Mouse (Mus musculus) intestine, embryonic 14.5 days (tissue): ENCODE data around the gene Atox1. TPM values are rescaled to one million over a fixed set of nuclear protein-coding genes. Genes with fewer than 3 reads are reported as not detected.

Experiments
- ATAC-seq: fragments of 200-750 bp; cut with Nextera tagmentation; replicated peaks from 2 replicates; pipeline ENCODE4 v1.8.0; 2017; ENCODE audit warnings: low read depth, moderate number of reproducible peaks, moderate TSS enrichment, moderate library complexity; ENCODE audit not compliant: low FRiP score, low TSS enrichment
- DNase-seq: peaks from one replicate; pipeline ENCODE4 v3.0.0-alpha.2; 2018; ENCODE audit warnings: low spot score
- H3K27ac ChIP-seq: fragments of 300-500 bp; sonication (generic); 2 replicates; pipeline ENCODE4 v1.5.1; 2014; ENCODE audit warnings: low read depth, mild to moderate bottlenecking, control low read depth
- H3K27me3 ChIP-seq: fragments of 300-500 bp; sonication (generic); replicated peaks from 2 replicates; pipeline ENCODE4 v1.6.1; 2014; ENCODE audit warnings: low read length, control low read depth; ENCODE audit not compliant: control insufficient read depth, insufficient read depth
- H3K36me3 ChIP-seq: fragments of 300-500 bp; sonication (generic); 2 replicates; pipeline ENCODE4 v1.6.1; 2014; ENCODE audit warnings: low read length, control low read depth; ENCODE audit not compliant: control insufficient read depth, insufficient read depth
- H3K4me1 ChIP-seq: fragments of 300-500 bp; sonication (generic); replicated peaks from 2 replicates; pipeline ENCODE4 v1.6.1; 2014; ENCODE audit warnings: low read length, control low read depth, mixed read lengths; ENCODE audit not compliant: control insufficient read depth, insufficient read depth
- H3K4me2 ChIP-seq: fragments of 300-500 bp; sonication (generic); 2 replicates; pipeline ENCODE4 v1.6.1; 2014; ENCODE audit warnings: low read length
- H3K4me3 ChIP-seq: fragments of 300-500 bp; sonication (generic); 2 replicates; pipeline ENCODE4 v1.5.1; 2014; ENCODE audit warnings: low read depth, low read length, control low read depth, mixed read lengths
- H3K9ac ChIP-seq: fragments of 300-500 bp; sonication (generic); 2 replicates; pipeline ENCODE4 v1.6.1; 2014; ENCODE audit warnings: mild to moderate bottlenecking, low read length
- H3K9me3 ChIP-seq: fragments of 300-500 bp; sonication (generic); 2 replicates; pipeline ENCODE4 v1.6.1; 2016; ENCODE audit warnings: low read length, control low read depth; ENCODE audit not compliant: control insufficient read depth
- WGBS: fragments of 180-500 bp; shearing (Covaris S2); extraction: QIAGEN DNeasy Blood & Tissue Kit; methylation state at CpG from one replicate; pipeline ENCODE4 v1.1.7; 2014; 5-methylcytosine and 5-hydroxymethylcytosine counted together
- polyA plus RNA-seq: library from polyadenylated mRNA; unstranded; fragments of >200 nt; fragmentation: Nextera tagmentation; extraction: Ambion mirVana; gene quantifications from 2 replicates; pipeline ENCODE4 v1.2.1, GENCODE M21; 2014

Atox1 gene
- 400 and 443 TPM in 2 replicates for polyA plus RNA-seq

- under 1% methylated on average over 36 of the region's 36 CpGs for WGBS
- Histone ChIP-seq H3K9me3 (no peaks in the 10 kb centered on the region), H3K36me3 (0 out of 2 replicates have a peak, but pooled peaks cover 5% of the 10 kb centered on the region), H3K9ac (peak within 1 kb of the TSS; percentile 59), H3K4me3 (peak within 1 kb of the TSS; percentile 79), H3K4me1 (peaks cover 9% of the 10 kb centered on the region), H3K4me2 (peak within 1 kb of the TSS; percentile 90), H3K27me3 (no peaks in the 10 kb centered on the region), H3K27ac (peak within 1 kb of the TSS; percentile 83)
- ATAC-seq (peak; percentile 95), DNase-seq (peak; percentile 92)
Observed at GRCm38 (mm10) chr11:55461019-55461645, at the start of gene Atox1. TSS of gene Atox1 (minus strand) at chr11:55461239.

- Histone ChIP-seq H3K4me3 (no peak overlapping the region), H3K4me2 (no peak overlapping the region), H3K27me3 (no peaks in the 10 kb centered on the region), H3K4me1 (no peaks in the 10 kb centered on the region), H3K9ac (no peak overlapping the region), H3K9me3 (no peaks in the 10 kb centered on the region), H3K27ac (no peak overlapping the region), H3K36me3 (peaks cover 32% of the 10 kb centered on the region)
- 81% methylated on average over 3 of the region's 3 CpGs for WGBS
- ATAC-seq: no peak
- DNase-seq: no peak
Observed at GRCm38 (mm10) chr11:55505485-55505884, 44.4 kb upstream of the Atox1 start.

- no peaks in the 10 kb centered on the region for H3K27me3 ChIP-seq
- 78% methylated on average over 5 of the region's 5 CpGs for WGBS
- H3K36me3 ChIP-seq: peaks cover 56% of the 10 kb centered on the region
- H3K4me3 ChIP-seq: no peak overlapping the region
- no peak overlapping the region for H3K4me2 ChIP-seq
- no peak overlapping the region for H3K27ac ChIP-seq
- no peaks in the 10 kb centered on the region for H3K4me1 ChIP-seq
- no peak for ATAC-seq
- H3K9me3 ChIP-seq: no peaks in the 10 kb centered on the region
- H3K9ac ChIP-seq: no peak overlapping the region
- DNase-seq: no peak
Observed at GRCm38 (mm10) chr11:55502886-55503285, 41.8 kb upstream of the Atox1 start.

GRCm38 (mm10) chr11:55501955-55502531, 41.0 kb upstream of the Atox1 start:
- Histone ChIP-seq H3K36me3 (peaks cover 64% of the 10 kb centered on the region), H3K9ac (no peak overlapping the region)
- DNase-seq: no peak

GRCm38 (mm10) chr11:55497885-55498284, 36.8 kb upstream of the Atox1 start:
- Histone ChIP-seq H3K4me2 (no peak overlapping the region), H3K9me3 (no peaks in the 10 kb centered on the region), H3K4me3 (no peak overlapping the region), H3K27ac (no peak overlapping the region), H3K27me3 (no peaks in the 10 kb centered on the region), H3K4me1 (no peaks in the 10 kb centered on the region), H3K36me3 (peaks cover 98% of the 10 kb centered on the region), H3K9ac (no peak overlapping the region)
- DNase-seq: peak; percentile 62
- WGBS: 45% methylated on average over 5 of the region's 5 CpGs
- peak; percentile 45; the same call in 1 of the 2 replicates for ATAC-seq

More at GRCm38 (mm10) chr11:55501955-55502531, 41.0 kb upstream of the Atox1 start:
- Histone ChIP-seq H3K27me3 (no peaks in the 10 kb centered on the region), H3K4me1 (no peaks in the 10 kb centered on the region), H3K4me2 (no peak overlapping the region), H3K4me3 (no peak overlapping the region), H3K9me3 (no peaks in the 10 kb centered on the region), H3K27ac (no peak overlapping the region)
- 87% methylated on average over 8 of the region's 8 CpGs for WGBS
- ATAC-seq: no peak

GRCm38 (mm10) chr11:55496158-55496557, 35.1 kb upstream of the Atox1 start:
- Histone ChIP-seq H3K4me2 (no peak overlapping the region), H3K9ac (no peak overlapping the region), H3K27me3 (no peaks in the 10 kb centered on the region), H3K27ac (no peak overlapping the region), H3K36me3 (peaks cover 98% of the 10 kb centered on the region), H3K4me3 (no peak overlapping the region), H3K9me3 (no peaks in the 10 kb centered on the region), H3K4me1 (no peaks in the 10 kb centered on the region)
- no peak for DNase-seq
- no peak for ATAC-seq
- WGBS: 88% methylated on average over 6 of the region's 6 CpGs

GRCm38 (mm10) chr11:55485443-55485842, 24.4 kb upstream of the Atox1 start:
- Histone ChIP-seq H3K4me2 (no peak overlapping the region), H3K9ac (no peak overlapping the region), H3K4me3 (no peak overlapping the region), H3K36me3 (peaks cover 73% of the 10 kb centered on the region), H3K27me3 (no peaks in the 10 kb centered on the region), H3K4me1 (no peaks in the 10 kb centered on the region), H3K9me3 (no peaks in the 10 kb centered on the region), H3K27ac (no peak overlapping the region)
- WGBS: 95% methylated on average over 7 of the region's 7 CpGs
- ATAC-seq (no peak), DNase-seq (no peak)

GRCm38 (mm10) chr11:55473219-55473618, 12.2 kb upstream of the Atox1 start:
- Histone ChIP-seq H3K4me2 (0 out of 2 replicates have a peak overlapping the region, but pooled peaks have one; percentile 15), H3K9ac (no peak overlapping the region), H3K4me3 (no peak overlapping the region), H3K27me3 (no peaks in the 10 kb centered on the region), H3K9me3 (no peaks in the 10 kb centered on the region), H3K27ac (no peak overlapping the region), H3K36me3 (peaks cover 33% of the 10 kb centered on the region), H3K4me1 (peaks cover 20% of the 10 kb centered on the region)
- ATAC-seq (no peak), DNase-seq (no peak)
- 83% methylated on average over 3 of the region's 3 CpGs for WGBS
